Mouse (Mus musculus) thymus, adult 18-20 months (tissue): ENCODE measurements around the gene Ccp110.

Experiments
- DNase-seq, 2 experiments: peaks; one replicate each; pipeline ENCODE4 v3.0.0; 2022; ENCODE audit warnings: mixed read lengths in 2 of 2

The Ccp110 gene

GRCm38 (mm10) chr7:118728846-118729587 lies 16.7 kb downstream of the Ccp110 start:
- DNase-seq = no peak

DNA sequence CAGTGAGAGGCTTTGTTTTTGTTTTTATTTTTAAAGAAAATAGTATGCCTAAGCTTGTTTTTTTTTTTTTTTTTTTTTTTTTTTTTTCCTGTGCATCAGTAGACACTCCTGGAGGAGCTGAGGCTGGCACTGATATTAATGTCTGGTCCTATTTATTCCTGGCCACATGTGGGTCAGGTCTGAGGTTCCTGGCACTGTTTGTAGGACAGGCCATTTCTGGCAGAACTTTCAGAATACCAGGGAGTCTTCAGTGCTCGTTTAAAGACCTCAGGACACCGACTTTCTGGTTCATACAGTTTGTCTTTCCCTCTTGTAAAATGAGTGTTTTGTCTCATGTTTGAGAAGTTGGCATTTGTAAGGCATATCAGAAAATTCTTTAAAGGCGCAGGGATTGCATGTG lies 19.4 kb downstream of the Ccp110 start:
- no peak for DNase-seq

GRCm38 (mm10) chr7:118733225-118733624 lies 20.9 kb downstream of the Ccp110 start:
- DNase-seq = no peak

- no peak for DNase-seq
These were observed 26.4 kb downstream of the Ccp110 start for GRCm38 (mm10) chr7:118738730-118739129.

DNA sequence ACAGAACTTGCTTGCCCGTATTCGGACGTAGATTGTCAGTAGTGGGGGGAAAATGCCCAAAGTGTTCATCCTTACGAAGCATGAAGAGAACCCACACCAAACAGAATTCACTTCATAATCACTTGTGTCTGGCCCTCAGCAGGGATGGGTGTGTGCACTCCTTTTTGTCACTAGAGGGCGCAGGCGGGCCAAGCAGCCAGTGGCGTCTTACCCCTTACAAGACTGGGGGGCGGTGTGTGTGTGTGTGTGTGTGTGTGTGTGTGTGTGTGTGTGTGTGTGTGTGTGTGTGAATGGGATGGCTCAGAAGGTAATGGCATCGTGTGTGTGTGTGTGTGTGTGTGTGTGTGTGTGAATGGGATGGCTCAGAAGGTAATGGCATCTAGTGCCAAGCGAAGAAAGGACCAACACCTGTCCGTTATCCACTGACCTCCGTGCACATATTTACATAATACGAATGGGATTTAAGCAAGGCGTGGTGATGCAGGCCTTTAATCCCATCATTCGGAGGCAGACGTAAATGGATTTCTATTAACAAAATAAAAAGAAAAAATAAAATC lies 27.7 kb downstream of the Ccp110 start, which contains the start of gene Vps35l:
TSS of gene Vps35l (plus strand) at position 252 of the 557 bp plus-strand sequence.
- DNase-seq = peak; percentile 72 to 77

- DNase-seq = peak; percentile 85 to 89
These were observed 28.4 kb downstream of the Ccp110 start for GRCm38 (mm10) chr7:118740532-118741338.

GRCm38 (mm10) chr7:118742278-118742677 lies 29.9 kb downstream of the Ccp110 start:
- DNase-seq = no peak

DNA sequence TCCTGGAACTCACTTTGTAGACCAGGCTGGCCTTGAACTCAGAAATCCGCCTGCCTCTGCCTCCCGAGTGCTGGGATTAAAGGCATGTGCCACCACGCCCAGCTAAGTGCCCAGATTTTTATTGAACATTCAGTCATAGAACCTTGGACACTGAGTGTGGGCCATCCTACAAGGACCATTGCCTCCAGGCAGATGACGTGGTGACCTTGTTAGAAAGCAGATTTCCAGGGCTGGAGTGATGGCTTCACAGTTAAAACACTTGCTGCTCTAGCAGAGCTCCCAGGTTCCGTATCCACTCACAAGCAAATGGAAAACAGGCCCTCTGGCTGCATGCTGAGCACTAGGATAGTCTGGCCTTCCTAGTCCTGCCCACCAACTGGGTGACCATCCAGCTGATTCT lies 32.4 kb downstream of the Ccp110 start:
- no peak for DNase-seq

DNA sequence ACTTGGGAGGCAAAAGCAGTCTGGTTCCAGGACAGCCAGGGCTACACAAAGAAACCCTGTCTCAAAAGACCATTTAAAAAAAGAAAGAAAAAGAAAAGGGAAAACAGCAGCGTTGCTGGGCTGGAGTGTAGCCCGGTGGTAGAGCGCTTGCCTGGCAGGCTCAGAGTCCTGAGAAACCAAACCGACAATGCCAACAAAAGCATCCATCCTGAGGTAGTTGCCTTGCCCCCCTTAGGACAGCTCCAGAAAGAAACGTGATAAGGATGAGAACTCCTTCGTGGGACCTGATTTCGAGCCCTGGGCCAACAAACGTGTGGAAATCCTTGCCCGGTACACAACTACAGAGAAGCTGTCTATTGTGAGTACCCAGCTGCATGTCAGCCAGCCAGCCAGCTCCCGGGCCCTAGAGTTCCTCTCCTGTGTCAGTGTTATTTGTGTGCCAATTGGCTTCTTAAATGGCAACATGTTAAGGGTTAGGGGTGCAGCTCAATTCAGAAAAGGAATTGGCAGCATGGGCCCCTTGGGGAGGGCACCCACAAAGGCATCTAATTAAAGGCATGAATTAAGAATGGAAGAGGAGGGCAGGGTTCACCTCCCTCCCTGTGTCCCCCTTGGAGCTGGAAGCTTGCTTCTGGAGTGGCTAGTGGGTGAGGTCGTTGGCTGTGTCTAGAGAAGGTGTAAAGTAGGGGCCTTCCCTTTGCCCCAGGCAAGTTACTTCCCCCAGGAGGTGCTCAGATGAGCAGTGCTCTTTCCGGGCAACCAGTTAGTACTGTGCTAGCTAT lies 35.7 kb downstream of the Ccp110 start:
- no peak for DNase-seq

DNA sequence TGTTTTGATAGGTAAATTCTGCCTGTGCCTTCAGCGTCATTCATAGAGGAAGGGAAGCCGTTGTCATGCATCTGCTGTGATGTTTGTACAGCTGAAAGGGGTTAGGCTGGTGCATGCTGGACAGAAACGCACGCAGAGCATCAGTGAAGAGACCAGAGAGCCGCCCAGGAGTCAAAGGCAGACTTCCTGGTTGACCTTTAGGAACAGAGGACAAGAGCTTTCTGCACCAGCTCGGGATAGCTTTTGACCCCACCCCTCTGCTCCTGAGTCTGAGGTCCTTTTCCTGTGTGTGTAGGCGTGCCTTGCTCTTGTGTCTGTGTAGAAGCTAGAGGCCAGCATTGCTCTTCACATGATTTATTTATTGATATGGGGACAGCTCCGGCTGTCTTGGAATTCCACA lies 37.4 kb downstream of the Ccp110 start:
- no peak for DNase-seq

GRCm38 (mm10) chr7:118751625-118752024 lies 39.3 kb downstream of the Ccp110 start:
- no peak for DNase-seq

GRCm38 (mm10) chr7:118755756-118756155 lies 43.4 kb downstream of the Ccp110 start:
- DNase-seq = no peak

GRCm38 (mm10) chr7:118756490-118757265 lies 44.3 kb downstream of the Ccp110 start:
- no peak for DNase-seq

- no peak for DNase-seq
These were observed 46.0 kb downstream of the Ccp110 start for GRCm38 (mm10) chr7:118758369-118758768.

GRCm38 (mm10) chr7:118759372-118759771 lies 47.0 kb downstream of the Ccp110 start:
- no peak for DNase-seq

DNA sequence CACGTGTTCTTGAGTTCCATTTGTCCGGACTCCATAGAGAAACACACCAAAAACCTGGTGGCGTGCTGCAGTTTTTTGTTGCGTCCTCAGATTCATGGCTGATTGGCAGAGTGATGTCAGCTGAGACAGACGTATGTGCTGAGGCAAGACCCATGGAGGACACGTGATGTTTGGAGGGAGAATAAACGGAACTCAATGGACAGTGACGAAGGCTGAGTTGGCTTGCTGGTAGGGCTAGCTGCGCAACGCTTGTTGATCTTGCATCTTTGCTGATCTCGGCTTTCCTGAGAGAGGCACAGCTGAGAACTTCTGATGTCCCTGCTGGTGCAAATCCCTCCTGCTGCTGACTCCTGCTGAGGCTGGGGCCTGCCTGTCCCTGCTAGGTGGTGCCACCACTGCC lies 51.6 kb downstream of the Ccp110 start:
- no peak for DNase-seq

DNA sequence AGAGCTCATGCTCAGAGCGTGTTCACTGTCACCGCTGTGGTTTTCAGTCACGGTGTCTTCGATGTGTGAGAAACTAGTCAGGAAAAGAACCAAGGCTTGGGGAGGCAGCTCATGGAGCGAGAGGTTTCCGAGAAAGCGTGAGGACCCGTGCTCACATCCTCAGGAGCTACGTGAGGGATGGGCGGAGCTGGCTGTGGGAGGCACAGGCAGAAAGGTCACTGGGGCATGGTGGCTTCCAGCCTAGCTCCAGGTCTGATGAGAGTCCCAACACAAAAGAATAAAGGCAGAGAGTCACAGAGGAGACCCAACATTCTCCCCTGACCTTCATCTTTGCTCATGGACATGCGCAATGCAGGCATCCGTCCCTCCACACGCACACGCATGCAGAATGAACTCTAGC lies 52.4 kb downstream of the Ccp110 start:
- DNase-seq = no peak

GRCm38 (mm10) chr7:118765604-118766003 lies 53.3 kb downstream of the Ccp110 start:
- DNase-seq = no peak

DNA sequence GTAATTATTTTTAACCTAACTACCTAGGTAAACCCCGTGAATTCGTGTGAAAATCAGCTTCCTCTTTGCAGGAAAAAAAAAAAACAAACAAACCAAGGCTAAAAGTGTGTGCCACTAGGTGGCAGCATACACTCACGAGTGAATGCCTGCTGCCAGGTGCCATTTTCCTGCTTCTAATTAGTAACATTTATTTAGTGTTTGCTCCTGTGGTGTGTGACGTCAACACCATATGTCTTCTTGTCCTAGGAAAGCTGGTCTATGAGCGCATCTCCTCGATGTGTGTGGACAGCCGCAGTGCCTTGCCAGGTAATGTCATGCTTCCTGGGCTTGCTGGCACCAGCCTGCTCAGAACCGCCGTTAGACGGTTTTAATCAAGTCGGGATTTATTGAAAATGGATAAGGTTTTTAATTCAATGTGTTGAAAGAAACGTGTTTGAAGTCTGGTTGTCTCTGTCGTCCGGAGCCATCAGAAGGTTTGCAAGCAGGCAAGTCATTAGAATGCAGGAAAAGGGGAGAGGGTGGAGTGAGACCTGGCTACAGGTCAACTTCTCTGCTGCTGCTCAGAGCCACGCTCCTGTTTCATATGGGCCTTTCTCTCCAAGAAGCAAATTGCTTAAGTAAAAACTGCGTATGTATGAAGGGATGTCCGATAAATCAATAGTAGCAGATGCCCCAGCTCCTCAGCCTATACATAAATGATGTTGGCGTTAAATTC lies 53.9 kb downstream of the Ccp110 start:
- no peak for DNase-seq

GRCm38 (mm10) chr7:118766834-118767224 lies 54.5 kb downstream of the Ccp110 start:
- no peak for DNase-seq

GRCm38 (mm10) chr7:118769208-118769607 lies 56.9 kb downstream of the Ccp110 start:
- DNase-seq = no peak
